Mouse (Mus musculus) myocyte (in vitro differentiated cells): Measurements from ENCODE around the gene Layn.

ENCODE experiments used
- E2F4 ChIP-seq: IDR thresholded peaks from one replicate; pipeline ENCODE4 v1.6.1; 2011; ENCODE audit warnings: mild to moderate bottlenecking, control low read depth, moderate library complexity; ENCODE audit not compliant: insufficient read depth
- MAX ChIP-seq: IDR thresholded peaks from one replicate; pipeline ENCODE4 v1.6.1; 2011; ENCODE audit warnings: low read depth, mild to moderate bottlenecking, control low read depth
- MYOD1 ChIP-seq, 3 experiments: IDR thresholded peaks; one replicate each; pipeline ENCODE4 v1.6.1; 2011; ENCODE audit warnings: control low read depth in 2 of 3, low read depth in 2 of 3, mild to moderate bottlenecking in 2 of 3, moderate library complexity in 1 of 3; ENCODE audit not compliant: insufficient read length in 2 of 3, control insufficient read depth in 1 of 3
- MYOG ChIP-seq, 3 experiments: IDR thresholded peaks; one replicate each; pipeline ENCODE4 v1.6.1; 2011; ENCODE audit warnings: control low read depth in 2 of 3, low read depth in 2 of 3, mild to moderate bottlenecking in 2 of 3; ENCODE audit not compliant: insufficient read length in 2 of 3, control insufficient read depth in 1 of 3, insufficient read depth in 1 of 3
- POLR2A ChIP-seq: IDR thresholded peaks from one replicate; pipeline ENCODE4 v1.6.1; 2011; ENCODE audit warnings: low read depth, mild to moderate bottlenecking, control low read depth, moderate library complexity; ENCODE audit not compliant: insufficient read length
- POLR2AphosphoS2 ChIP-seq: IDR thresholded peaks from one replicate; pipeline ENCODE4 v1.6.1; 2011; ENCODE audit warnings: low read depth, control low read depth; ENCODE audit not compliant: insufficient read length
- REST ChIP-seq: IDR thresholded peaks from one replicate; pipeline ENCODE4 v1.6.1; 2011; ENCODE audit warnings: mild to moderate bottlenecking, control low read depth, moderate library complexity; ENCODE audit not compliant: insufficient read depth, insufficient read length
- SRF ChIP-seq: IDR thresholded peaks from one replicate; pipeline ENCODE4 v1.6.1; 2011; ENCODE audit warnings: low read depth; ENCODE audit not compliant: control insufficient read depth, insufficient read length
- TCF12 ChIP-seq: IDR thresholded peaks from one replicate; pipeline ENCODE4 v1.6.1; 2011; ENCODE audit warnings: mild to moderate bottlenecking, control low read depth; ENCODE audit not compliant: poor library complexity, insufficient read depth, severe bottlenecking
- TCF3 ChIP-seq: IDR thresholded peaks from one replicate; pipeline ENCODE4 v1.6.1; 2011; ENCODE audit warnings: low read depth, control low read depth; ENCODE audit not compliant: insufficient read length
- USF1 ChIP-seq: IDR thresholded peaks from one replicate; pipeline ENCODE4 v1.6.1; 2011; ENCODE audit warnings: low read depth, mild to moderate bottlenecking, control low read depth, moderate library complexity

- TF ChIP-seq MYOG (IDR thresholded peaks at IDR 0.05; ENCODE audit: control insufficient read depth in 1 of 3, insufficient read depth in 1 of 3, insufficient read length in 2 of 3, low read depth in 2 of 3) (no peak), E2F4 (no peak), POLR2A (no peak), POLR2AphosphoS2 (no peak), TCF3 (no peak), REST (no peak), MYOD1 (IDR thresholded peaks at IDR 0.05; ENCODE audit: control insufficient read depth in 1 of 3, insufficient read length in 2 of 3, low read depth in 2 of 3) (no peak), TCF12 (no peak), MAX (no peak), USF1 (no peak), SRF (no peak)
Measured at GRCm38 (mm10) chr9:51076300-51076978, 455 bp downstream of the Layn start.
